In the genomic region with DNA sequence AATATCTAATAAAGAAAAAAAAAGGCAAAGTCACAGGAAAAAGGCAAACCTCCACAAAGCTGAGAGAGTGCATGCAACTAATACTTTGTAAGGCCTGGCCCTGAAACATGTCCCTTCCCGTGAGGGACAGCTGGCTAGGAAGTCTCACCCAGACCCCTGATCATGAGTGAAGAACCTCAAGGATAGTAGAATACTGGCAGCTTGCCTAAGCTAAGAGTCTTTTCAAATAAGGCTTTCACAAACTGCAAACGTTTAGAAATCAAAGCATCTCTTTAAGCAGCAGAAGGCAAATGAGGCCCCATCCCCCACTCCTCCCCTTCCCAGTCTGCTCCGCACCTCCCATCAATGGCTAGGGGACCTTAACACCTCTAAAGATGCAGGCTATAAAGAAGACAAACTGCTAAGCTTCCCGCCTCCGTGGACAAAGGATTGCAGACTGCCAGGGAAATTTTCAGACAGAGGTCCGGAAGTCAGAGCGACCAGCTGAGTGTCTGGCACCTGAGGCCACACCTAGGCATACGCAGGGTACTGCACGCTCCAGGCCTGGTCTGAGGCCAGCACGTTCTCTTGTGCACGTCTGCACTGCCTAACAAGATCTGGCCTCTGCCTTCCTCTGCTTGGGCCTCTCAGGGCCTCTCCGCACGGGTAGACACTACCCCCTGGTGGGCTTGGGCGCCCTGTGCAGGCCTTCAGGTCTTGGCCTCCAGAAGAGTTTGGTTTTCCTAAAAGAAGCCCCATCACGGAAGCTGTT, we compare ENCODE assay signal across 8 mouse cellular contexts.
DNase-seq lines count a peak whose midpoint lies in the region; ATAC-seq and TF ChIP-seq lines count a peak whose summit lies in the region.

No protein-coding gene starts in this region.

- no peak overlapping the region for H3K4me3 ChIP-seq in thymus, adult 2 months (ENCODE audit: control insufficient read depth, insufficient read depth, low read length)
- H3K4me3 ChIP-seq in embryonic facial prominence, embryonic 12.5 days = no peak overlapping the region
- H3K4me3 ChIP-seq in heart, embryonic 13.5 days = peak overlapping the region; percentile 38
- H3K4me3 ChIP-seq in kidney, embryonic 14.5 days (ENCODE audit: low read length) = 0 out of 2 replicates have a peak overlapping the region, but pooled peaks have one; percentile 12
- no peak overlapping the region for H3K4me3 ChIP-seq in liver, postnatal 0 days (ENCODE audit: low read depth, low read length)
- H3K4me3 ChIP-seq in olfactory bulb, adult 2 months (ENCODE audit: insufficient read depth, low read depth, low read length) = no peak overlapping the region

- H3K9me3 ChIP-seq in embryonic facial prominence, embryonic 12.5 days = no peaks in the 10 kb centered on the region
- no peaks in the 10 kb centered on the region for H3K9me3 ChIP-seq in heart, embryonic 13.5 days
- H3K9me3 ChIP-seq in kidney, embryonic 14.5 days (ENCODE audit: control insufficient read depth, low read length) = no peaks in the 10 kb centered on the region
- no peaks in the 10 kb centered on the region for H3K9me3 ChIP-seq in liver, postnatal 0 days (ENCODE audit: low read length)

- no peak overlapping the region for H3K9ac ChIP-seq in embryonic facial prominence, embryonic 12.5 days
- peak overlapping the region; percentile 71 for H3K9ac ChIP-seq in heart, embryonic 13.5 days
- peak overlapping the region; percentile 35; the same call in 1 of the 2 replicates for H3K9ac ChIP-seq in kidney, embryonic 14.5 days (ENCODE audit: low read depth, low read length)
- no peak overlapping the region; the same call in 1 of the 2 replicates for H3K9ac ChIP-seq in liver, postnatal 0 days (replicated peaks)

- 37% methylated on average over 15 of the region's 15 CpGs for WGBS in thymus, adult 2 months
- 11% methylated on average over 15 of the region's 15 CpGs for WGBS in embryonic facial prominence, embryonic 12.5 days
- WGBS in heart, embryonic 13.5 days = 11% methylated on average over 15 of the region's 15 CpGs
- 3% methylated on average over 15 of the region's 15 CpGs for WGBS in kidney, embryonic 14.5 days
- 21% methylated on average over 15 of the region's 15 CpGs for WGBS in liver, postnatal 0 days (ENCODE audit: insufficient replicate concordance)
- 29% methylated on average over 15 of the region's 15 CpGs for WGBS in olfactory bulb, adult 2 months

- no peak for TF ChIP-seq POLR2A in thymus, adult 2 months (IDR thresholded peaks at IDR 0.05; ENCODE audit: control insufficient read depth, extremely low read depth, insufficient read depth, low read length, poor library complexity)
- no peak for TF ChIP-seq POLR2A in olfactory bulb, adult 2 months (IDR thresholded peaks at IDR 0.05; ENCODE audit: insufficient read depth, low read depth, low read length)

- H3K4me1 ChIP-seq in thymus, adult 2 months (replicated peaks; ENCODE audit: control insufficient read depth, insufficient read depth, low read length) = no peaks in the 10 kb centered on the region
- H3K4me1 ChIP-seq in embryonic facial prominence, embryonic 12.5 days = peaks cover 7% of the 10 kb centered on the region
- peaks cover 13% of the 10 kb centered on the region for H3K4me1 ChIP-seq in heart, embryonic 13.5 days
- H3K4me1 ChIP-seq in kidney, embryonic 14.5 days (ENCODE audit: control insufficient read depth, insufficient read depth, low read length) = peaks cover 4% of the 10 kb centered on the region; the same call in 1 of the 2 replicates
- H3K4me1 ChIP-seq in liver, postnatal 0 days (ENCODE audit: insufficient read depth) = peaks cover 4% of the 10 kb centered on the region; the same call in 1 of the 2 replicates
- H3K4me1 ChIP-seq in olfactory bulb, adult 2 months (ENCODE audit: control insufficient read depth, insufficient read depth, low read length) = peaks cover 5% of the 10 kb centered on the region; the same call in 1 of the 2 replicates

- TF ChIP-seq CTCF in thymus, adult 2 months (IDR thresholded peaks at IDR 0.05; ENCODE audit: borderline replicate concordance, control insufficient read depth, extremely low read depth, insufficient read depth, low read length, poor library complexity) = no peak
- peak; percentile 77 for TF ChIP-seq CTCF in liver, postnatal 0 days (IDR thresholded peaks at IDR 0.05; ENCODE audit: low read depth)
- TF ChIP-seq CTCF in olfactory bulb, adult 2 months (IDR thresholded peaks at IDR 0.05; ENCODE audit: insufficient read depth, low read depth, low read length) = peak; percentile 36; the same call in 1 of the 2 replicates

- H3K36me3 ChIP-seq in thymus, adult 2 months (ENCODE audit: control insufficient read depth, insufficient read depth, low read length) = no peaks in the 10 kb centered on the region
- no peaks in the 10 kb centered on the region for H3K36me3 ChIP-seq in embryonic facial prominence, embryonic 12.5 days
- H3K36me3 ChIP-seq in heart, embryonic 13.5 days = no peaks in the 10 kb centered on the region
- no peaks in the 10 kb centered on the region for H3K36me3 ChIP-seq in kidney, embryonic 14.5 days (ENCODE audit: control insufficient read depth, insufficient read depth, low read length)
- H3K36me3 ChIP-seq in liver, postnatal 0 days (replicated peaks; ENCODE audit: insufficient read depth, low read length) = no peaks in the 10 kb centered on the region

- H3K27me3 ChIP-seq in thymus, adult 2 months (ENCODE audit: control insufficient read depth, insufficient read depth, low read length) = no peaks in the 10 kb centered on the region
- H3K27me3 ChIP-seq in embryonic facial prominence, embryonic 12.5 days = no peaks in the 10 kb centered on the region
- no peaks in the 10 kb centered on the region for H3K27me3 ChIP-seq in heart, embryonic 13.5 days (replicated peaks)
- H3K27me3 ChIP-seq in kidney, embryonic 14.5 days (ENCODE audit: control insufficient read depth, insufficient read depth, low read length) = no peaks in the 10 kb centered on the region
- H3K27me3 ChIP-seq in liver, postnatal 0 days (ENCODE audit: insufficient read depth, low read length) = no peaks in the 10 kb centered on the region

- DNase-seq in thymus, adult 2 months = peak; percentile 33
- DNase-seq in thymus, postnatal 0 days (ENCODE audit: low spot score) = no peak
- peak; percentile 66 for DNase-seq in liver, postnatal 0 days
- peak; percentile 58 for DNase-seq in urinary bladder, postnatal 25 days (ENCODE audit: low spot score)

- H3K27ac ChIP-seq in thymus, adult 2 months (ENCODE audit: control insufficient read depth, insufficient read depth, low read length) = no peak overlapping the region
- no peak overlapping the region for H3K27ac ChIP-seq in embryonic facial prominence, embryonic 12.5 days
- peak overlapping the region; percentile 73 for H3K27ac ChIP-seq in heart, embryonic 13.5 days (replicated peaks)
- peak overlapping the region; percentile 62; the same call in 1 of the 2 replicates for H3K27ac ChIP-seq in kidney, embryonic 14.5 days (ENCODE audit: low read depth, low read length)
- no peak overlapping the region for H3K27ac ChIP-seq in liver, postnatal 0 days (ENCODE audit: low read depth)
- H3K27ac ChIP-seq in olfactory bulb, adult 2 months (ENCODE audit: insufficient read depth, low read depth, low read length) = no peak overlapping the region

- H3K4me2 ChIP-seq in embryonic facial prominence, embryonic 12.5 days (replicated peaks) = peak overlapping the region; percentile 25
- peak overlapping the region; percentile 65 for H3K4me2 ChIP-seq in heart, embryonic 13.5 days
- peak overlapping the region; percentile 37 for H3K4me2 ChIP-seq in kidney, embryonic 14.5 days (replicated peaks; ENCODE audit: low read depth, low read length)
- peak overlapping the region; percentile 42 for H3K4me2 ChIP-seq in liver, postnatal 0 days (ENCODE audit: low read depth, low read length)

- peak; percentile 95 for ATAC-seq in embryonic facial prominence, embryonic 12.5 days (ENCODE audit: insufficient number of reproducible peaks, insufficient read depth, low FRiP score, low TSS enrichment)
- ATAC-seq in heart, embryonic 13.5 days (ENCODE audit: extremely low read depth, insufficient number of reproducible peaks, low FRiP score, low TSS enrichment) = peak; percentile 87
- ATAC-seq in kidney, embryonic 14.5 days (ENCODE audit: low FRiP score, low TSS enrichment) = peak; percentile 98
- ATAC-seq in liver, postnatal 0 days = peak; percentile 85

- TF ChIP-seq EP300 in liver, postnatal 0 days (IDR thresholded peaks at IDR 0.05; ENCODE audit: low read depth) = no peak

Comparison
In these comparisons a context has a peak if more than half of its experiments do, and no peak if none do; other contexts are left out.
1. H3K27ac ChIP-seq: peak in heart, embryonic 13.5 days (single experiment) and kidney, embryonic 14.5 days (single experiment); none in thymus, adult 2 months (single experiment), embryonic facial prominence, embryonic 12.5 days (single experiment), liver, postnatal 0 days (single experiment) and olfactory bulb, adult 2 months (single experiment).
2. H3K4me3 ChIP-seq: peak in heart, embryonic 13.5 days (single experiment) and kidney, embryonic 14.5 days (single experiment); none in thymus, adult 2 months (single experiment), embryonic facial prominence, embryonic 12.5 days (single experiment), liver, postnatal 0 days (single experiment) and olfactory bulb, adult 2 months (single experiment).
3. H3K9ac ChIP-seq: peak in heart, embryonic 13.5 days (single experiment) and kidney, embryonic 14.5 days (single experiment); none in embryonic facial prominence, embryonic 12.5 days (single experiment) and liver, postnatal 0 days (single experiment).
4. Peak in every context shown above with its lines, with median percentiles within 50 percentile points of each other: ATAC-seq and H3K4me2 ChIP-seq.